Mouse (Mus musculus) limb, embryonic 11.5 days (tissue): ENCODE results near the gene Dst. TPM values are rescaled to one million over a fixed set of nuclear protein-coding genes. Genes with fewer than 3 reads are reported as not detected.
"Not testable (repeated sequence)": the region's sequence is repeated elsewhere in the genome, so short reads cannot be mapped to it uniquely, and the experiment has no call there.

Experiments
- ATAC-seq: fragments of 200-750 bp; cut with Nextera tagmentation; 2 replicates; pipeline ENCODE4 v1.8.0; 2017; ENCODE audit warnings: low read depth; ENCODE audit not compliant: insufficient number of reproducible peaks, low FRiP score, low TSS enrichment
- DNase-seq: peaks from one replicate; pipeline ENCODE4 v3.0.0-alpha.2; 2015; ENCODE audit warnings: low spot score
- H3K27ac ChIP-seq: fragments of 300-500 bp; sonication (generic); replicated peaks from 2 replicates; pipeline ENCODE4 v1.5.1; 2014; ENCODE audit warnings: low read depth, mild to moderate bottlenecking, low read length
- H3K27me3 ChIP-seq: fragments of 300-500 bp; sonication (generic); 2 replicates; pipeline ENCODE4 v1.6.1; 2014; ENCODE audit warnings: mild to moderate bottlenecking, low read length, mixed read lengths; ENCODE audit not compliant: control insufficient read depth, insufficient read depth
- H3K36me3 ChIP-seq: fragments of 300-500 bp; sonication (generic); 2 replicates; pipeline ENCODE4 v1.6.1; 2014; ENCODE audit warnings: mild to moderate bottlenecking, low read length, moderate library complexity, mixed read lengths; ENCODE audit not compliant: control insufficient read depth, insufficient read depth
- H3K4me1 ChIP-seq: fragments of 300-500 bp; sonication (generic); 2 replicates; pipeline ENCODE4 v1.6.1; 2014; ENCODE audit warnings: low read length, mixed read lengths; ENCODE audit not compliant: control insufficient read depth, insufficient read depth
- H3K4me2 ChIP-seq: fragments of 300-500 bp; sonication (generic); 2 replicates; pipeline ENCODE4 v1.6.1; 2014; ENCODE audit warnings: low read depth, mild to moderate bottlenecking, moderate library complexity; ENCODE audit not compliant: severe bottlenecking
- H3K4me3 ChIP-seq: fragments of 300-500 bp; sonication (generic); 2 replicates; pipeline ENCODE4 v1.5.1; 2014; ENCODE audit warnings: low read depth, low read length
- H3K9ac ChIP-seq: fragments of 300-500 bp; sonication (generic); 2 replicates; pipeline ENCODE4 v1.6.1; 2014; ENCODE audit warnings: mild to moderate bottlenecking, low read length
- H3K9me3 ChIP-seq: fragments of 300-500 bp; sonication (generic); 2 replicates; pipeline ENCODE4 v1.6.1; 2016; ENCODE audit warnings: low read length; ENCODE audit not compliant: control insufficient read depth
- WGBS: fragments of 180-500 bp; shearing (Covaris S2); extraction: QIAGEN DNeasy Blood & Tissue Kit; methylation state at CpG from one replicate; pipeline ENCODE4 v1.1.7; 2014; 5-methylcytosine and 5-hydroxymethylcytosine counted together
- polyA plus RNA-seq: library from polyadenylated mRNA; unstranded; fragments of >200 nt; fragmentation: Nextera tagmentation; extraction: Ambion mirVana; gene quantifications from 2 replicates; pipeline ENCODE4 v1.2.1, GENCODE M21; 2014

Dst gene
- polyA plus RNA-seq, 1 experiment from 2014 or later = 14.7 TPM

DNA sequence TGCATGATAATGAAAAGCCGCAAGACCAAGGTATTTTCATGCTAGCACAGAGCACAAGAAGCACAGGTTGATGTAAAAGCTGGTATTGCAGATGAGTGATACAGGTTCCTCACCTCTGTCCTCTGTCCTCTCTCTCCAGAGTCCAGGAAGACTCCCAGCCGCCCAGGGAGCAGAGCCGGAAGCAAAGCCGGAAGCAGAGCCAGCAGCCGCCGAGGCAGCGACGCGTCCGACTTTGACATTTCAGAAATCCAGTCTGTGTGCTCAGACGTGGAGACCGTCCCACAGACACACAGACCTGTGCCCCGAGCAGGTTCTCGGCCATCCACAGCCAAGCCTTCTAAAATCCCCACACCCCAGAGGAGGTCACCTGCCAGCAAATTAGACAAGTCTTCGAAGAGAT lies 399.2 kb downstream of the Dst start:
- Histone ChIP-seq H3K9me3 (no peaks in the 10 kb centered on the region), H3K4me3 (no peak overlapping the region), H3K4me2 (no peak overlapping the region), H3K4me1 (no peaks in the 10 kb centered on the region), H3K27me3 (no peaks in the 10 kb centered on the region), H3K27ac (no peak overlapping the region), H3K9ac (no peak overlapping the region), H3K36me3 (no peaks in the 10 kb centered on the region)
- ATAC-seq (no peak), DNase-seq (no peak)
- 93% methylated on average over 15 of the region's 15 CpGs for WGBS

DNA sequence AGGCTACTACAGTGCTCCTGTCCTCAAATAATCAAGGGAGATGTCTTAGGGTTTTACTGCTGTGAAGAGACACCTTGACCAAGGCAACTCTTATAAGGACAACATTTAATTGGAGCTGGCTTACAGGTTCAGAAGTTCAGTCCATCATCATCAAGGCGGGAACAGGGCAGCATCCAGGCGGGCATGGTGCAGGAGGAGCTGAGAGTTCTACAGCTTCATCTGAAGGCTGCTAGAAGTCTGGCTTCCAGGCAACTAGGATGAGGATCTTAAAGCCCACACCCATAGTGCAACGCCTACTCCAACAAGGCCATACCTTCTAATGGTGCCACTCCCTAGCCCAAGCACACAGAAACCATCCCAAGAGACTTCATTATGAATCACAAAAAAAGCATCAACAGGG lies 400.8 kb downstream of the Dst start:
- H3K4me1 ChIP-seq, DNase-seq, H3K4me3 ChIP-seq, H3K9me3 ChIP-seq, ATAC-seq, H3K36me3 ChIP-seq, H3K27ac ChIP-seq, H3K4me2 ChIP-seq, H3K9ac ChIP-seq, H3K27me3 ChIP-seq: not testable (repeated sequence)
- WGBS = 92% methylated on average over 3 of the region's 3 CpGs

DNA sequence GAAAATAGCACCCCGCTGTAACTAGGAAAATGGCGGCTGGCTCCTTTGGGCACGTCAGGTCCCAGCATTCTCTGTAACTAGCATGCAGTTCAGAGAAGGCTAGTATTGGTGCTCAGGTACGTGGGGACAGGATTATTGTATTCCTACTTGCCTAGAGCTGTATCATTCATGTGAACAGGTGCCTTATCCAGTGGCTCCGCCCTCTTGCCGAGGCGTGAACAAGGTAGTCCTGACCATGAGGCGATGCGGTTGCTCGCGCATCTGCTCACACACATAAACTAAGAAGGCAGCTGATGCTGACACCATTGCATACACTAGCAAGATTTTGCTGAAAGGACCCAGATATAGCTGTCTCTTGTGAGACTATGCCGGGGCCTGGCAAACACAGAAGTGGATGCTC lies 401.4 kb downstream of the Dst start:
- H3K4me2 ChIP-seq = no peak overlapping the region
- no peaks in the 10 kb centered on the region for H3K27me3 ChIP-seq
- H3K4me1 ChIP-seq = no peaks in the 10 kb centered on the region
- DNase-seq = no peak
- no peak overlapping the region for H3K27ac ChIP-seq
- H3K9ac ChIP-seq = no peak overlapping the region
- no peak overlapping the region for H3K4me3 ChIP-seq
- no peak for ATAC-seq
- WGBS = 96% methylated on average over 12 of the region's 12 CpGs
- H3K36me3 ChIP-seq = no peaks in the 10 kb centered on the region
- no peaks in the 10 kb centered on the region for H3K9me3 ChIP-seq

DNA sequence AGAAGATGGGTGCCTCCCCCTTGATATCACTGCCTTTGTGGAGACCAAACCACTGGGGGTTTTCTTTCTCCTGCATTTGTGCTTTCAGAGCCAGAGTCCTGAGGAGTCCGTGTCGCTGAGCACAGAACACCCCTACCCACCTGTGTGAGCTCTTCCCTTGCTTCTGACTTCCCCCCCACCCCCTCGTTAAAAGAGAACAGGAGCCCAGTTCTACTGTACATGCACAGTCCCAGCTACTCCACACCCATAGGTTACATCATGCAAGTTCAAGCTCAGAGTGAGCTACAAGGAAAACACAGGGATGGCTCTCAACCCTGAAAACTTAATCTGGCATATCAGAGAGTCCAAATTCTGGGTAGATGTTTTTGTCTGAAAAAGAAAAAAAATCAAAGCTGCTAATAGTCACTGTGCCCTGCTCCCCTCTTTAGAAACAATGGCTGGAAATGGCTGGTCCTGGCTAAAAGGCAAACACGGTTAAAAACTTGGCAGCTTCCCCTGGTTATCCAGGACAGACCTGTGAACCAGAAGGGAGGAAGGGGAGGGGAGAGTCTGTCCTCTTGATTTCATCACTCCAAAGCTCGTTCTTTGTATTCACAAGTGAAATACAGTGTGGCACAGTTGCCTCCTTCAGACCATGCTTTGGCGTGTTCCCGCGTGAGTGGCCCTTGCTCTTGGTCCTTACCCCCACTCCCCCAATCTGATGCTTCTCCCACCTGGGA lies 402.7 kb downstream of the Dst start:
- H3K27ac ChIP-seq = no peak overlapping the region
- no peak overlapping the region for H3K9ac ChIP-seq
- H3K36me3 ChIP-seq = no peaks in the 10 kb centered on the region
- 87% methylated on average over 8 of the region's 8 CpGs for WGBS
- H3K4me2 ChIP-seq = no peak overlapping the region
- H3K4me3 ChIP-seq = no peak overlapping the region
- ATAC-seq (no peak), DNase-seq (no peak)
- no peaks in the 10 kb centered on the region for H3K27me3 ChIP-seq
- H3K4me1 ChIP-seq = no peaks in the 10 kb centered on the region
- no peaks in the 10 kb centered on the region for H3K9me3 ChIP-seq

DNA sequence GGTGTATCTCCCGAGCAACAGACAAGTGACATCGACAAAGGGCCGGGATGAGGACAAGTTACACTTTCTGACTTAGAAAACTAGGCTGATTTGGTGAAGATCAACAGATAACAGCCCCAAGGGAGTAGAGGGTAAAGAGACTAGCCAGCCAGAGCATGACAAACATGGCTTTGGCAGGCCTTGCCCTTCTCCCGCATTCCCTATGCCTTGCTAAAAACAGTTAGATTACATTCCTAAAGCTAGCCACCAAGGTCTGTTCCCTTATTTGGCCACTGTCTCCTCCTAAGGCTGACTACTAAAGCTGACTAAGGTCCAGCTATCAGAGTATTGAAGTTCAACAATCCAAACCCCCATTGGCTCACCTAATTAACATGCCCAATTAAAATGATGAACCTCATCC lies 404.8 kb downstream of the Dst start:
- Histone ChIP-seq H3K27ac (no peak overlapping the region), H3K36me3 (no peaks in the 10 kb centered on the region), H3K9ac (no peak overlapping the region), H3K4me2 (no peak overlapping the region), H3K27me3 (no peaks in the 10 kb centered on the region), H3K4me1 (no peaks in the 10 kb centered on the region), H3K9me3 (no peaks in the 10 kb centered on the region), H3K4me3 (no peak overlapping the region)
- ATAC-seq (no peak), DNase-seq (no peak)
- WGBS = 93% methylated on average over 4 of the region's 4 CpGs

DNA sequence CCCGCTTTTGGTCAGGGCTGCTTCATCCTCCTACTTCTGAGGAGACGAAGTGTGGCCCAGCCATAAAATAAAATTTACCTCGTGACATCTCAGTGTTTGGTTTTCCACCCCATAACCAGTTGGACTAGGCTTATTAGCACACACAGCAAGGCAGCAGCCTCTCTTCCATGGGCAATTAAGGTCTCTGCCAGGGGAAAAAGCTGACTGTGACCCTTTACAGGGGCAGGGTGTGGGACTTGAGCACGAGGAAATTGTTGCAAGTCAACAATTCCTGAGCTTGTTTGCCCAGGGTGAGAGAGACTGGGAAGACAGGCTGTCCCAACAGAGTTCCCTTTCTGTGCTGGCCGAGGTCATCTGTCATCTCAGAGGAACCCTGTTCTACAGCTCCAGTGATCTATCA lies 407.4 kb downstream of the Dst start:
- no peak overlapping the region for H3K27ac ChIP-seq
- DNase-seq (no peak), ATAC-seq (no peak)
- H3K9me3 ChIP-seq = no peaks in the 10 kb centered on the region
- H3K4me1 ChIP-seq = no peaks in the 10 kb centered on the region
- H3K4me2 ChIP-seq = no peak overlapping the region
- H3K9ac ChIP-seq = no peak overlapping the region
- H3K4me3 ChIP-seq = no peak overlapping the region
- no peaks in the 10 kb centered on the region for H3K36me3 ChIP-seq
- no peaks in the 10 kb centered on the region for H3K27me3 ChIP-seq
- 50% methylated on average over 5 of the region's 5 CpGs for WGBS

DNA sequence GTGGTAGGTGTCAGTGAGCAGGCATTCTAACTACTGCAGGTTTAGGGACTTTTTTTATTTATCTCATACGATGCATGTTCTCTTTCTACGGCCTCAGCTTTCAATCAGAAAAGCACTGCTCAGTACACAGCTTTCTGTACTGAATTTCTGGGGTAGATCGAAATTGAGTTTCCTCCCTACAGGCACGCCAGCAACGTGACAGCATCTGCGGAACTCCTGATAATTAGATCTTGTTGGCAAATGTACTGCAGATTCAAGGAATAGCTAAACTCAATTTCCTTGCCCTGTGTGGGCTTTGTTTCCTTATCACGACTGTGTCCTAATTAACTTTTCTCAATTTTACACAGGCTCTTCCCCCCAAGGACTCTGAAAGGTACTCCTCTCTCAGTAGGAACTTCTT lies 416.2 kb downstream of the Dst start:
- DNase-seq (no peak), ATAC-seq (no peak)
- H3K9me3 ChIP-seq = no peaks in the 10 kb centered on the region
- no peaks in the 10 kb centered on the region for H3K4me1 ChIP-seq
- WGBS = 83% methylated on average over 7 of the region's 7 CpGs
- no peaks in the 10 kb centered on the region for H3K36me3 ChIP-seq
- no peak overlapping the region for H3K4me2 ChIP-seq
- no peak overlapping the region for H3K4me3 ChIP-seq
- H3K27me3 ChIP-seq = no peaks in the 10 kb centered on the region
- no peak overlapping the region for H3K9ac ChIP-seq
- H3K27ac ChIP-seq = no peak overlapping the region

DNA sequence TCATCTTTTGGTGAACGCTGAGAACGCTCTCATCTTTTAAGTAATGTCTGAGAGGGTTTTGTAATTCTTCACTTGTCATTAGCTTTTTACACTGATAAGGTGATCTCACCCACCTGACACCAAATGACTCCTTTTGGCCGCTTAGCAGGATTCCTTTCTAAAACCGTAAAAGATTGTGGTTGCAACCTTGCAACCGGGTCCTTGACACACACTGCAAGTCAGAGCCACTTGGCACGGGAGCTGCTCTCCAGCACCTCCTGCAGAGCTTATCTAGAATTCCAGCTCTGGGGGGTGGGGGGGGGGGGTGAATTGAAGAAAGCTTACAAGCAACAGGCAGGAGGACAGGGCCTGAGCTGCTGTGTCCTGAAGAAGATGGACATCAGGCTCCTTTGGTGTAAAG lies 420.6 kb downstream of the Dst start:
- Histone ChIP-seq H3K4me2 (no peak overlapping the region), H3K9me3 (no peaks in the 10 kb centered on the region), H3K27ac (no peak overlapping the region), H3K36me3 (no peaks in the 10 kb centered on the region), H3K9ac (no peak overlapping the region), H3K4me1 (no peaks in the 10 kb centered on the region), H3K4me3 (no peak overlapping the region), H3K27me3 (no peaks in the 10 kb centered on the region)
- no peak for ATAC-seq
- DNase-seq = no peak
- 74% methylated on average over 6 of the region's 6 CpGs for WGBS

DNA sequence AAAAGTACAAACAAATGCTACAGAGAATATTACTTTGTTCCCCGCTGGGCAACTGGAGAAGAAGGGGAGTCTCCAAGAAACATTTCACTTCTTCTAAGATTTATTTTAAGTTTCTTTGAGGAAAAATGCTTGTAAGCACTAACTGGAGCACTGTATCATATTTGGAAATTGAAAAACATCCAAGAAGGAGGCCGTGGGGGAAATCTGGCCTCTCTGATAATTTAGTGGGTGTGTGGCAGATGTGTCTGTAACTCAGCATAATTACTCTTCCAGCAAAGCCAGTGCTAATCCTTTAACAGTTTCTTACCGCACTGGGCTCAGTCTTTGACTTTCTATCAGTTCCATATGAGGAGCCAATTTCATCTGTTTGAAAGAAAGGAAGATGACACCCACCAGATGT lies 423.7 kb downstream of the Dst start:
- ATAC-seq (no peak), DNase-seq (no peak)
- Histone ChIP-seq H3K9me3 (no peaks in the 10 kb centered on the region), H3K27me3 (no peaks in the 10 kb centered on the region), H3K4me1 (no peaks in the 10 kb centered on the region), H3K4me2 (no peak overlapping the region), H3K27ac (no peak overlapping the region), H3K9ac (no peak overlapping the region), H3K36me3 (no peaks in the 10 kb centered on the region), H3K4me3 (no peak overlapping the region)
- 47% methylated on average over 3 of the region's 3 CpGs for WGBS
